8 mouse cellular contexts compared by ENCODE assay signal in the genomic region with DNA sequence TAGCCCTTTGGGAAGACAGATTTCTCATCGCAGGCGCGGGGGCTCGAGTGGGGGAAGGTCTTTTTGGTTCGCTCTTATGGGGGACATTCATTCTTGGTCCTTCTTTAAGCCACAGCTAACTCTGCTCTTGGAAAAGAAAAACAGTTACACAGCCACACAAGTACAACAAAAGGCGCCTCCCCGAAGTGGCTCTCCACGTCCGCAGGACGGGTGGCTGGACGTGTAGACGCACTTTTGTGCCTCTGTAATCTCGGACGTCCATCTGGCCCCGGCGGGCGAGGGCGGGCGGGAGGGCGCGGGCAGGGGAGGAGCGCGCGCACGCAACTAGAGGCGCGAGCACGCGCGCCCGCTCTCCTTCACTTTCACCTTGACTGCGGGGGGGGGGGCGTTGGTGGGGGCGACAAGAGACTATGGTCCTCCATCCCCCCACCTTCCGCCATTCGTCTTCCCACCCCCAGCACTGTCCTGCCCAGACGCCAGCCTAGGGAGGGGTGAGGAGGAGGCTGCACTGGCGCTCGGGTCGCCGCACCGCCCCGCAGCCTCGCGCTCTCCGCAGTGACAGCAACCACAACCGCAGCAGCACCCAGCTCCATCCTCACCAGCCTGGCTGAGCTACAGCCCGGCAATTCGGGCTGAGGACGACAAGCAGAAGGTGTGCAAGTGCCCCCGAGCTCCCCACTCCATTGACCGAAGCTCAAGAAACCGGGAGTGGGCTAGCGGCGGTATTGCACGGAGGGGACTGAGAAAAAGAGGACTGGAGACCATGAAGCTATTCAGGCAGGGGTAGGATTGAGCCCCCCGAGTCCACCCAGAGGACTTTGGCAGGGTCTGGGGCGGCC.
DNase-seq lines count a peak whose midpoint lies in the region; ATAC-seq and TF ChIP-seq lines count a peak whose summit lies in the region.

No protein-coding gene starts in this region.

- no peak overlapping the region for H3K9ac ChIP-seq in embryonic facial prominence, embryonic 15.5 days
- H3K9ac ChIP-seq in neural tube, embryonic 13.5 days: peak overlapping the region; percentile 99

- H3K4me1 ChIP-seq in embryonic facial prominence, embryonic 15.5 days: peaks cover 38% of the 10 kb centered on the region
- H3K4me1 ChIP-seq in neural tube, embryonic 13.5 days (replicated peaks): peaks cover 45% of the 10 kb centered on the region

- H3K4me2 ChIP-seq in embryonic facial prominence, embryonic 15.5 days (replicated peaks): peak overlapping the region; percentile 79
- H3K4me2 ChIP-seq in neural tube, embryonic 13.5 days: peak overlapping the region; percentile 93

- peak; percentile 51 to 61 for DNase-seq in left cerebral cortex, adult 2 months (ENCODE audit: extremely low spot score in 1 of 2, low spot score in 2 of 2)
- no peak for DNase-seq in left cerebral cortex, adult 9 months (ENCODE audit: low spot score in 2 of 2)
- DNase-seq in cerebellum, adult 11 months: peak; percentile 84
- peak; percentile 74 to 80 for DNase-seq in left cerebral cortex, postnatal 36 days (ENCODE audit: low spot score in 2 of 2)
- DNase-seq in gastrocnemius, postnatal 14 days: no peak

- H3K4me3 ChIP-seq in left cerebral cortex, adult 2 months: peak overlapping the region; percentile 81
- H3K4me3 ChIP-seq in embryonic facial prominence, embryonic 15.5 days (replicated peaks): peak overlapping the region; percentile 45
- peak overlapping the region; percentile 82 for H3K4me3 ChIP-seq in neural tube, embryonic 13.5 days

- no peaks in the 10 kb centered on the region for H3K36me3 ChIP-seq in embryonic facial prominence, embryonic 15.5 days
- H3K36me3 ChIP-seq in neural tube, embryonic 13.5 days: peaks cover 22% of the 10 kb centered on the region

- WGBS in embryonic facial prominence, embryonic 15.5 days: under 1% methylated on average over 57 of the region's 58 CpGs
- under 1% methylated on average over 56 of the region's 58 CpGs for WGBS in neural tube, embryonic 13.5 days

- intact Hi-C loops in left cerebral cortex, adult 2 months (cut with DNase I): loop anchor here (1.0 to 5.0 kb wide), 6 partner anchors 151 to 460 kb away; no protein-coding TSS in a partner anchor
- intact Hi-C loops in left cerebral cortex, postnatal 36 days (cut with DNase I): loop anchor here (5.0 kb wide), 4 partner anchors 145 to 450 kb away; no protein-coding TSS in a partner anchor
- intact Hi-C loops in gastrocnemius, postnatal 14 days (cut with DNase I; ENCODE audit: low total_unique reads): no loop called here

- H3K9me3 ChIP-seq in embryonic facial prominence, embryonic 15.5 days (replicated peaks): no peaks in the 10 kb centered on the region
- no peaks in the 10 kb centered on the region for H3K9me3 ChIP-seq in neural tube, embryonic 13.5 days

- no peak for TF ChIP-seq CTCF in left cerebral cortex, adult 2 months (IDR thresholded peaks at IDR 0.05)

- peak overlapping the region; percentile 99 for H3K27ac ChIP-seq in left cerebral cortex, adult 2 months
- H3K27ac ChIP-seq in embryonic facial prominence, embryonic 15.5 days (replicated peaks): no peak overlapping the region
- peak overlapping the region; percentile 100 for H3K27ac ChIP-seq in neural tube, embryonic 13.5 days (replicated peaks)

- H3K27me3 ChIP-seq in embryonic facial prominence, embryonic 15.5 days: peaks cover 92% of the 10 kb centered on the region
- no peaks in the 10 kb centered on the region; the same call in 1 of the 2 replicates for H3K27me3 ChIP-seq in neural tube, embryonic 13.5 days

- no peak for ATAC-seq in embryonic facial prominence, embryonic 15.5 days (ENCODE audit: insufficient number of reproducible peaks, low FRiP score, low TSS enrichment, low read depth)
- ATAC-seq in neural tube, embryonic 13.5 days (ENCODE audit: low read depth): peak; percentile 77
- no peak for ATAC-seq in monocyte, adult 5-6 weeks (replicated peaks; ENCODE audit: insufficient number of reproducible peaks, low FRiP score, low TSS enrichment, poor library complexity, severe bottlenecking)

Comparison
In these comparisons a context has a peak if more than half of its experiments do, and no peak if none do; other contexts are left out.
1. DNase-seq: peak in left cerebral cortex, adult 2 months (2 of 2), cerebellum, adult 11 months (single experiment) and left cerebral cortex, postnatal 36 days (2 of 2); none in left cerebral cortex, adult 9 months (0 of 2) and gastrocnemius, postnatal 14 days (single experiment).
2. Peak in every context shown above with its lines, with median percentiles within 50 percentile points of each other: H3K4me3 ChIP-seq.